In genomic region chr3:85854143-85854542, GRCm38 (mm10) we compare ENCODE assay signal across 30 mouse cellular contexts. TPM values are rescaled to one million over a fixed set of nuclear protein-coding genes. Genes with fewer than 3 reads are reported as not detected.
DNase-seq lines count a peak whose midpoint lies in the region; ATAC-seq and TF ChIP-seq lines count a peak whose summit lies in the region.
"Had no signal": no experiment of that assay in that cellular context is flagged by ENCODE, and none has a peak within 500 bp of the region (broad histone marks: within the 10 kb centered on the region; RNA-seq: fewer than 3 reads in every experiment).

No protein-coding gene starts in this region.

- no peaks in the 10 kb centered on the region for H3K9me3 ChIP-seq in forebrain, embryonic 13.5 days (replicated peaks)
- H3K9me3 ChIP-seq in forebrain, embryonic 16.5 days (ENCODE audit: control insufficient read depth, low read length): no peaks in the 10 kb centered on the region
- H3K9me3 ChIP-seq in midbrain, embryonic 10.5 days (replicated peaks): no peaks in the 10 kb centered on the region
- H3K9me3 ChIP-seq: G1E; heart, embryonic 12.5 days; heart, embryonic 15.5 days; hindbrain, embryonic 10.5 days; hindbrain, embryonic 13.5 days; intestine, embryonic 15.5 days had no signal

- no peak overlapping the region for H3K4me2 ChIP-seq in forebrain, embryonic 13.5 days
- no peak overlapping the region for H3K4me2 ChIP-seq in forebrain, embryonic 16.5 days (ENCODE audit: low read length)
- H3K4me2 ChIP-seq: heart, embryonic 12.5 days; heart, embryonic 15.5 days; hindbrain, embryonic 13.5 days; intestine, embryonic 15.5 days had no signal

- peak; percentile 79 for ATAC-seq in forebrain, embryonic 13.5 days
- peak; percentile 63 for ATAC-seq in forebrain, embryonic 16.5 days
- ATAC-seq: hindbrain, embryonic 16.5 days; intestine, embryonic 15.5 days; Patski had no signal

- H3K9ac ChIP-seq in forebrain, embryonic 13.5 days: no peak overlapping the region
- H3K9ac ChIP-seq in forebrain, embryonic 16.5 days (replicated peaks; ENCODE audit: low read depth, low read length): no peak overlapping the region
- H3K9ac ChIP-seq: heart, embryonic 12.5 days; heart, embryonic 15.5 days; hindbrain, embryonic 13.5 days; intestine, embryonic 15.5 days had no signal

- no peak for TF ChIP-seq POLR2A in brain, embryonic 14.5 days (IDR thresholded peaks at IDR 0.05; ENCODE audit: borderline replicate concordance, extremely low read depth, insufficient read depth, insufficient read length, poor library complexity, severe bottlenecking)

- no peak for TF ChIP-seq CTCF in brain, embryonic 14.5 days (IDR thresholded peaks at IDR 0.05; ENCODE audit: borderline replicate concordance, extremely low read depth, insufficient read depth, insufficient read length)

- DNase-seq in heart, adult 11 months: peak; percentile 46
- DNase-seq in heart, adult 8-10 months (ENCODE audit: low spot score): no peak
- DNase-seq in brain, embryonic 14.5 days (ENCODE audit: low read depth): peak; percentile 77
- no peak for DNase-seq in midbrain, embryonic 10.5 days (ENCODE audit: low spot score)
- no peak for DNase-seq in cerebellum, postnatal 14 days
- DNase-seq: adrenal gland, postnatal 10 days; adrenal gland, postnatal 36 days; B cell, adult 2 months; cerebellum, adult 11 months; cerebellum, adult 2 months; cerebellum, adult 9-11 months; cerebellum, postnatal 36 days; embryo, embryonic 11 days; gastrocnemius, postnatal 10 days; gastrocnemius, postnatal 36 days; heart, postnatal 10 days; heart, postnatal 36 days; kidney, adult 11 months had no signal

- peaks cover 22% of the 10 kb centered on the region for H3K4me1 ChIP-seq in forebrain, embryonic 13.5 days
- H3K4me1 ChIP-seq in forebrain, embryonic 16.5 days (replicated peaks; ENCODE audit: control insufficient read depth, insufficient read depth, low read length): peaks cover 15% of the 10 kb centered on the region
- peaks cover 13% of the 10 kb centered on the region; the same call in 1 of the 2 replicates for H3K4me1 ChIP-seq in midbrain, embryonic 10.5 days
- H3K4me1 ChIP-seq: intestine, embryonic 15.5 days had no signal

- H3K27ac ChIP-seq in forebrain, embryonic 13.5 days: no peak overlapping the region
- peak overlapping the region; percentile 75 for H3K27ac ChIP-seq in forebrain, embryonic 16.5 days (ENCODE audit: low read length)
- no peak overlapping the region for H3K27ac ChIP-seq in midbrain, embryonic 10.5 days (replicated peaks)
- H3K27ac ChIP-seq: heart, embryonic 15.5 days; hindbrain, embryonic 10.5 days; hindbrain, embryonic 13.5 days; intestine, embryonic 15.5 days had no signal

- no peaks in the 10 kb centered on the region for H3K27me3 ChIP-seq in forebrain, embryonic 13.5 days
- no peaks in the 10 kb centered on the region for H3K27me3 ChIP-seq in forebrain, embryonic 16.5 days (replicated peaks; ENCODE audit: control insufficient read depth, insufficient read depth, low read length)
- H3K27me3 ChIP-seq in midbrain, embryonic 10.5 days (ENCODE audit: low read depth, poor library complexity, severe bottlenecking): no peaks in the 10 kb centered on the region
- H3K27me3 ChIP-seq: CH12.LX; heart, embryonic 12.5 days; heart, embryonic 15.5 days; hindbrain, embryonic 13.5 days; intestine, embryonic 15.5 days; Patski had no signal

- WGBS in forebrain, embryonic 13.5 days: 35% methylated on average over 6 of the region's 6 CpGs
- WGBS in forebrain, embryonic 16.5 days: 34% methylated on average over 6 of the region's 6 CpGs
- WGBS in midbrain, embryonic 10.5 days: 88% methylated on average over 6 of the region's 6 CpGs

- H3K4me3 ChIP-seq in forebrain, embryonic 13.5 days: no peak overlapping the region
- no peak overlapping the region for H3K4me3 ChIP-seq in forebrain, embryonic 16.5 days (replicated peaks; ENCODE audit: low read length)
- no peak overlapping the region for H3K4me3 ChIP-seq in midbrain, embryonic 10.5 days
- H3K4me3 ChIP-seq: heart, embryonic 12.5 days; heart, embryonic 15.5 days; hindbrain, embryonic 10.5 days; hindbrain, embryonic 13.5 days; intestine, embryonic 15.5 days had no signal

- H3K36me3 ChIP-seq in forebrain, embryonic 13.5 days (ENCODE audit: poor library complexity, severe bottlenecking): no peaks in the 10 kb centered on the region
- H3K36me3 ChIP-seq in forebrain, embryonic 16.5 days (ENCODE audit: control insufficient read depth, insufficient read depth): no peaks in the 10 kb centered on the region
- no peaks in the 10 kb centered on the region for H3K36me3 ChIP-seq in midbrain, embryonic 10.5 days
- H3K36me3 ChIP-seq: G1E; heart, embryonic 12.5 days; heart, embryonic 15.5 days; hindbrain, embryonic 10.5 days; hindbrain, embryonic 13.5 days; intestine, embryonic 15.5 days had no signal

RNA-seq across cellular contexts. Expression of gene Glt28d2, which starts 33.2 kb away (rescaled TPM):
- total RNA-seq in heart, adult 8-10 months (2022): 1 to 10 TPM; 4.4 to 7.7 (median 5.2) TPM
- polyA plus RNA-seq in brain, embryonic 14.5 days (2012; rRNA removed): 0.10 and 0.18 TPM in 2 replicates
- 0.08 and 0.11 TPM in 2 replicates for polyA plus RNA-seq in forebrain, embryonic 13.5 days (2015; fragmentation: Nextera tagmentation; extraction: Ambion mirVana)
- polyA plus RNA-seq in forebrain, embryonic 16.5 days (2015; fragmentation: Nextera tagmentation; extraction: Ambion mirVana): 1.3 and 2.1 TPM in 2 replicates
- polyA plus RNA-seq in midbrain, embryonic 10.5 days (2016; fragmentation: Nextera tagmentation; extraction: Ambion mirVana): 0.16 TPM in 1 of 2 replicates, not detected in the other
- total RNA-seq: G1E; granulocyte monocyte progenitor cell, adult 5-6 weeks had no signal
- polyA plus RNA-seq: G1E had no signal

RNA-seq across cellular contexts. Expression of gene Gm37240, which starts 33.2 kb away (rescaled TPM):
- total RNA-seq in heart, adult 8-10 months (2022): 10 to 100 TPM; 36.8 to 49.5 (median 39.2) TPM
- polyA plus RNA-seq in brain, embryonic 14.5 days (2012; rRNA removed): 0.08 and 0.53 TPM in 2 replicates
- 0.48 and 0.55 TPM in 2 replicates for polyA plus RNA-seq in forebrain, embryonic 13.5 days (2015; fragmentation: Nextera tagmentation; extraction: Ambion mirVana)
- polyA plus RNA-seq in forebrain, embryonic 16.5 days (2015; fragmentation: Nextera tagmentation; extraction: Ambion mirVana): 1.6 and 3.3 TPM in 2 replicates
- 0.21 and 0.44 TPM in 2 replicates for polyA plus RNA-seq in midbrain, embryonic 10.5 days (2016; fragmentation: Nextera tagmentation; extraction: Ambion mirVana)
- total RNA-seq: G1E; granulocyte monocyte progenitor cell, adult 5-6 weeks had no signal
- polyA plus RNA-seq: G1E had no signal

RNA-seq across cellular contexts. Expression of gene Fam160a1, which starts 37.1 kb away (rescaled TPM):
- total RNA-seq in heart, adult 8-10 months (2022): 10 to 100 TPM; 54.1 to 61.6 (median 58.5) TPM
- polyA plus RNA-seq in brain, embryonic 14.5 days (2012; rRNA removed): 0.49 and 0.53 TPM in 2 replicates
- polyA plus RNA-seq in forebrain, embryonic 13.5 days (2015; fragmentation: Nextera tagmentation; extraction: Ambion mirVana): 0.13 and 0.21 TPM in 2 replicates
- 1.4 and 1.7 TPM in 2 replicates for polyA plus RNA-seq in forebrain, embryonic 16.5 days (2015; fragmentation: Nextera tagmentation; extraction: Ambion mirVana)
- 0.27 and 0.50 TPM in 2 replicates for polyA plus RNA-seq in midbrain, embryonic 10.5 days (2016; fragmentation: Nextera tagmentation; extraction: Ambion mirVana)
- total RNA-seq: granulocyte monocyte progenitor cell, adult 5-6 weeks had no signal
- polyA plus RNA-seq: G1E had no signal

Comparison
In these comparisons a context has a peak if more than half of its experiments do, and no peak if none do; other contexts are left out.
1. DNase-seq: peak in heart, adult 11 months (single experiment) and brain, embryonic 14.5 days (single experiment); none in heart, adult 8-10 months (single experiment), midbrain, embryonic 10.5 days (single experiment) and cerebellum, postnatal 14 days (0 of 2).